Mouse (Mus musculus): ENCODE measurements around the gene Klhl22.

The Klhl22 gene

DNA sequence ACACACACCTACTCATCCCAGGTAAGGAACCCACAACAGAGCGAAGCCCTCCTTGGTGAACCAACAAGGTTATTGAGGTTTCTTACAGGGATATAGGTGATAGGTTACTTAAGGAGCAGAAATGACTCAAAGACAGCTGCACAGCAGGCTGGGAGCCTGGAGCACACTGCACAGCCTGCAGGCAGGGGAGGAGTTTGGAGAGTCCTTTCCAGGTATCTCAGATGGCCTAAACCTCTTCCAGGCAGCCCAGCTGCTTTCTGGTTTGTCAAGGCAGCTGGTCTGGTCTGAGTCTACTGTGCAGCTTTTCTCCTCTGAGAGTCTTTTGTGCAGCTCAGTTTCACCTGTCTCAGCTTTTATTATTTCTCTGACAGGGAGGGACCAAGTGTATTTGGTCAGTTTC lies 1.7 kb upstream of the Klhl22 start:
- DNase-seq (ENCODE audit: low spot score) = no peak

GRCm38 (mm10) chr16:17758902-17759301 lies 516 bp upstream of the Klhl22 start:
- DNase-seq (ENCODE audit: low spot score) = no peak

GRCm38 (mm10) chr16:17759813-17760321 lies 449 bp downstream of the Klhl22 start:
- peak; percentile 70 for DNase-seq (ENCODE audit: low spot score)

DNA sequence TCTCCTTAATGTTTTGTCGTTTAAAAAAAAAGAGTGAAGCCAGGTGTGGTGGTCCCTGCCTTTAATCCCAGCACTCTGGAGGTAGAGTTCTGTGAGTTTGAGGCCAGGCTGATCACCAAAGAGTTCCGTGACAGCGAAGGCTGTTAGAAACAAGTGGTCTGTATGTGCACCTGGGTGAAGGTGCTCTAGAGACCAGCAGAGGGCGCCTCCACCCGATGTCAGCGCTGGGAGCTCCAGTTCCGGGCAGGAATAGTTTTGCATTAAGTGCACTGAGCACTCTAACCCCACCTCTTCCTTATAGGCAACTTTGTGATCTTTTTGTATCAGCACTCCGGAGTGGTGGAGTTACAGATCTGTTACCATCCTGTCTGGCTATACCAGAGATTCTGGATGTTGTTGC lies 1.2 kb downstream of the Klhl22 start:
- DNase-seq (ENCODE audit: low spot score) = peak; percentile 65

GRCm38 (mm10) chr16:17761074-17761473 lies 1.7 kb downstream of the Klhl22 start:
- DNase-seq (ENCODE audit: low spot score) = peak; percentile 34

GRCm38 (mm10) chr16:17764108-17764511 lies 4.7 kb downstream of the Klhl22 start:
- no peak for DNase-seq (ENCODE audit: low spot score)

- no peak for DNase-seq (ENCODE audit: low spot score)
Measured at GRCm38 (mm10) chr16:17768834-17769233, 9.4 kb downstream of the Klhl22 start.

GRCm38 (mm10) chr16:17771117-17771865 lies 11.9 kb downstream of the Klhl22 start:
- no peak for DNase-seq (ENCODE audit: low spot score)

- DNase-seq (ENCODE audit: low spot score) = peak; percentile 70
Measured at GRCm38 (mm10) chr16:17776828-17777227, 17.4 kb downstream of the Klhl22 start.

DNA sequence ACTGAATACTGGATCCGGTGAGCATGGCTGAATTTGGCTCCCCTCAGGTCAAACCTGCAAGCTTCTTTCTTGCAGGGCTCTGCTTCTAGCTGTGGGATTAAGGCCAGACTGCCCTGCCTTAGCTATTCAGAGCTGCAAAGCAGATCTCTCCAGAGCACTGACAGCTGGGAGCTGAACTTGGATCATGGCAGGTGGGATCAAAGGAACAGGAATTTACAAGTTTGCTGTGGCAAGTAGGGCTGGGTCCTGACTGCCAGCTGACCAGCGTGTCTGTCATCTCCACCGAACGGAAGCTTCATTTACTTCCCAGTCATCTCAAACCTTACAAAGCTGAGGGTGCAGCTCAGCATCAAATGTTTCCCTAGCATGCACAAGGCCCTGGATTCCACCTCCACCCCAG lies 18.8 kb downstream of the Klhl22 start:
- no peak for DNase-seq (ENCODE audit: low spot score)

DNA sequence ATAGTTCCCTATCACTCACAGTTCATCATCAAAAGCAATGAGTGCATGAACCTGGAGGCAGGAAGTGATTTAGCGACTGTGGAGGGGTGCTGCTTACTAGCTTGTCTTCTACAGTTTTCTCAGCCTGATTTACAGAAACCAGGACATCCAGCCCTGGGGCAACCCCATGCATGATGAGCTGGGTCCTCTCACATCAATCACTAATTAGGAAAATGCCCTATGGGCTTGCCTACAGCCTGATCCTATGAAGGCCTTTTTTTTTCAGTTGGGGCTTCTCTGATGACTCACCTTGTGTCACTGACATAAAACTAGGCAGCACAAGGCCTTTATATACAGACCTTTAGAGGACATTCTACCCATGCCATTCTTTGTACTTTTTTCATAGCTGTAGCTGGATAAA lies 20.3 kb downstream of the Klhl22 start:
- DNase-seq (ENCODE audit: low spot score) = no peak

GRCm38 (mm10) chr16:17785337-17785736 lies 25.9 kb downstream of the Klhl22 start:
- DNase-seq (ENCODE audit: low spot score) = no peak

- no peak for DNase-seq (ENCODE audit: low spot score)
Measured at GRCm38 (mm10) chr16:17792728-17793127, 33.3 kb downstream of the Klhl22 start.

GRCm38 (mm10) chr16:17794047-17794446 lies 34.6 kb downstream of the Klhl22 start:
- no peak for DNase-seq (ENCODE audit: low spot score)

- no peak for DNase-seq (ENCODE audit: low spot score)
Measured at GRCm38 (mm10) chr16:17795643-17796042, 36.2 kb downstream of the Klhl22 start.

- DNase-seq (ENCODE audit: low spot score) = no peak
Measured at GRCm38 (mm10) chr16:17796519-17796918, 37.1 kb downstream of the Klhl22 start.

DNA sequence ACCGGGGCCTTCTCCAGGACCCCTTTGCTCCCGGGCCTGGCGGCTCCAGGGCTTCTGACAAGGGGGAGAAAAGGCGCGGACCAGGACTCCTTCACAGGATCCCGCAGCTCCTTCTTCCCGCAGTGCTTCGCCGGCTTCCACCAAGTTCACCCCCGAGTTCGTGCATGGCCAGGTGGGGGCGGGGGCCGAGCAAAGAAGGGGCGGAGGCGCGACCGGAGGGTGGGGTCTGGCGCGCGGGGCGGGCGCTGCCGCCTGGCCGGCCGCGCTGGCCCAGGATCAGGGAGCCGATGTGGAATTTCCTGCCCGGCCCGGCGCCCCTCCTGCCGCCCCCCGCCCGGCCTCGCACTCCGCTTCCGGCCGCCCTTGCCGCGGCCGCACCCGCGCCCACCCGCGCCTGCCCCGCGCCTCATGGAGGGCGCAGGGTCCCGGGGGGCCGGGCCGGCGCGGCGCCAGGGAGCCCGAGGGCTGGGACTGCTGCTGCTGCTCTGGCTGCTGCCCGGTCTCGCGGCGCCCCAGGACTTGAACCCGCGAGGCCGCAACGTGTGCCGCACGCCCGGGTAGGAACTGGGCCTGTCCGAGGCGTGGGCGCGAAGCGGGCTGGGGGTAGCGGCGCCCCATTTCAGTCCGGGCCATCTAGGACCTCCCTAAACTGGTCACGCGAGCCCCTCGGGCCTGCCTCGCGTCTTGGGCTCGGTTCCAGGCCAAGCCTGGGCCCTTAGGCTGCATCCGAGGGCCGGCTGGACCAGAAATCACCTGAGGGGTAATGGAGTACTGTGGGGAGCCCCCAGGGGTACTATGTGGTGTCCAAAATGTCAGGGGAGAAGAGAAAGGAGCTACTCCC lies 37.8 kb downstream of the Klhl22 start, which contains the start of gene Scarf2:
TSS of gene Scarf2 (plus strand) at position 312 of the 841 bp plus-strand sequence.
- peak; percentile 51 for DNase-seq (ENCODE audit: low spot score)

- DNase-seq (ENCODE audit: low spot score) = no peak
Measured at GRCm38 (mm10) chr16:17797812-17798311, 38.4 kb downstream of the Klhl22 start.

DNA sequence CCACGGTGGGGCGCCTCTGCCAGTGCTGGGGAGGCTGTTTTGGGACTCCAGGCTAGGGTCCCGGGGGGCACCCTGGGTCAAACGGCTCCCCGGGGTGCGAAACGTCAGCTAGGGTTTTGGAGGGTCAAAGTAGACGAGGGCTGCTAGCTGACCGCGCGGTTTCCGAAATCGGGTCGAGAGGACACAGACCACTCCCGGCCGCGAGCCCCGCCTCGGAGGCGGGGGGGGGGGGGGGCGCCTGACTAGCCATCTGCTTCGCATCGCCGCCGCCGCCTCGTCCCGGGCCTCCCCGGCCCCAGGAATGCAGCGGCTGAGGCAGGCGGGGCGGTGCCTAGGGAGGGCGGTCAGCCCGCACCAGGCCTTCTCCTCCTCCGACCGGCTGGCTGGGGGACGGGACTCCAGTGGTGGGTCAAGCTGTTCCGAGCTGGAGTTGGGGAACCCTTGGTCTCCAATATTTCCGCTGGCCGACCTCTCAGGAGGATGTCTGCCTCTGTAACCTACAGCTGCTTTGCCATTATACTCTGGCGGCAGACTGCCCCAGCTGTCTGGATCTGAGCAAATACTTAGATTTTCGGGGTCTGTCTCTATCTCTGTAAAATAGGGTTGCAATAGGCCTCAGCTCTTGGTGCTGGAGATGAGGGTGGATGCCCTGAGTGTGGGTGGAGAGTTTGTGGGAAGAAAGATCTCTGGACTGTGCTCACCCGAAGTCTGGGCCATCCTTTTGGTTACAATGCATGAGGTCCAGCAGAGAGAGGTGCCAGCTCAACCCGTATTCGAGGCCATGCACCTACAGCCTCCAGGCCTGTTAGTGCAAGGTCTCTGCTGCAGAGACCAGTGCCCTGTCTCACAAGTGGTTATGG lies 39.1 kb downstream of the Klhl22 start:
- peak; percentile 46 for DNase-seq (ENCODE audit: low spot score)

GRCm38 (mm10) chr16:17799584-17799983 lies 40.2 kb downstream of the Klhl22 start:
- DNase-seq (ENCODE audit: low spot score) = no peak

DNA sequence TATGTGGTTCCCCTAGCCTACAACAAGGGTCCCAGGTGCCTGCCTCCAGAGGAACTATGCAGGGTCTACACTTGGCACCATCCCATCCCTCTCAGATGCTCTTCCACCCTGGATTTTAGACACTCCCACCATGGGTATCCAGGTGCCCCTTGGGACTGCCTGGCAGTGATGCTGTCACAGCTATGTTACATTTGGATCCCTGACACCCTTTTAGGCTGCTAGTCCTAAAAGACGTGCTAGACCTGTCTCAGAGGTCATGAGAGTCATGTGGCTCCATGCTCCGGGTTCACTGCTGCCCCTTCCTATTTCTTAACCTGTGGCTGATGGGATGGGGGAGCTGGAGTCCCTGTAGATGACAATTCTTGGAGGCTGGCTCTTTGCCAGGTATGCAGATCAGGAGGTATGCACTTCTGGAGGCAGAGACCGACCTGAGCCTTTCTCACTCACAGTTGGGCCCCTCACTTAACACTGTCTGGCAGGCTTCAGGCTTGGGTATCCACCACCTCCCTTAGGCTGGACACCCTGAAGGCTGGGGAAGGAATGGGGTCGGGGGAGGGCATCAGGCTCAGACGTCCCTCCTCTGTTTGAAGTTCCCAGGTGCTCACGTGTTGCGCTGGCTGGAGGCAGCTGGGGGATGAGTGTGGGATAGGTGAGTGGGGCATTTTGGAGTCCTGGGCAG lies 42.5 kb downstream of the Klhl22 start:
- DNase-seq (ENCODE audit: low spot score) = no peak
